Mouse (Mus musculus): ENCODE measurements at regions not wholly inside any gene's neighbourhood (a gene's known extent, or its start where the extent isn't known, plus 50 kb on each side); places are given as distances from the start of the nearest gene placed in this dataset.
A peak's percentile ranks its signal among the peaks of the same experiment; 100 is the strongest.

DNA sequence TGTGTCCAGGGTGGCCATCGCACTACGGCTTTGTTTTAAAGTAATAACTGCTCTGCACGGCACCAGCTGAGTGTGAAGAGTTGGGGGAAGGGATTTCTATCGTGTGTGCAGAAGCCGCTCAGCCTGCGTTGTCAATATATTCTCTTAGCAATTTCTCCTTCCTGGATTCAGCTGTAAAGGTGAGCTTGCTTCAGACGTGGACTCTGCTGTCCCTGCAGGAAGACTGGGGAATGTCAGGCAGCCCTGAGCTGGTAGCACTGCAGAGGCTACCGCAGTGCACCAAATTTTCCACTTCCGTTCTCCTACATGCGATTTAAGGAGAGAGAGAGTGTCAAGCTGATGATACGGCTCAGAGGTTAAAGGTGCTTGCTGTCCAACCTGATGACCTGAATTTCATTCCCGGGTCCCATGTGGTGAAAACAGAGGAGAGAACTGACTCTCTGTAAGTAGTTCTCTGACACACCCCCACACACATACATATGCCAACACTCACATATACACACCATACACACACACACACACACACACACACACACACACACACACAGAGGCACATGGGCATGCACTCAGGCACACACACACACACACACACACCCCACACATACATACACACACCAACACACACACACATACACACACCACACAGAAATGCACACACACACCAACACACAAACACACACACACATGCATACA lies 59.9 kb upstream of the Prelid3b start:
- no peak overlapping the region for H3K4me3 ChIP-seq (ENCODE audit: insufficient read depth, low read depth, low read length)
- H3K27ac ChIP-seq (ENCODE audit: insufficient read depth, low read depth, low read length) = no peak overlapping the region
- H3K4me1 ChIP-seq (ENCODE audit: control insufficient read depth, insufficient read depth, low read length) = no peaks in the 10 kb centered on the region
- peak; percentile 46; the same call in 1 of the 2 replicates for TF ChIP-seq CTCF (IDR thresholded peaks at IDR 0.05; ENCODE audit: insufficient read depth, low read depth, low read length)
- no peak for TF ChIP-seq POLR2A (IDR thresholded peaks at IDR 0.05; ENCODE audit: insufficient read depth, low read depth, low read length)
- WGBS = 56% methylated on average over 12 of the region's 12 CpGs

DNA sequence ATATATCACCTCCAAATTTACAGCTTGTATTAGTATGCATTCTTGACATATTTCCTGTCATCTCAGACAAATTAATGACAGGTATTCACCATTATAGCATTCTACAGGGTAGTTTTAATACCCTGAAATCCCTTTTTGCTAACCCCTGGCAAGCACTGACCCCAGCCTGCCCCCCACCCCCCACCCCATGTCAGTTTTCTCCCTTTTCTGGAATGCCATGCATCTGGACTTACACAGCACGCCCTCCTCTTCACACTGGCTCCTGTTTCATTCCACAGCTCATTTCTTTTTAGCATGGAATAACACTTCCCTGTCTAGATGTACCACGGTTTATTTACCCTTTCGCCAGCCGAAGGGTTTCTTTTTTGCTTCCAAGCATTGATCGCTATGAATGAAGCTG lies 67.8 kb upstream of the Prelid3b start:
- Histone ChIP-seq H3K27ac (ENCODE audit: insufficient read depth, low read depth, low read length) (no peak overlapping the region), H3K4me1 (ENCODE audit: control insufficient read depth, insufficient read depth, low read length) (no peaks in the 10 kb centered on the region), H3K4me3 (ENCODE audit: insufficient read depth, low read depth, low read length) (no peak overlapping the region)
- WGBS = 80% methylated on average over 5 of the region's 5 CpGs
- TF ChIP-seq POLR2A (IDR thresholded peaks at IDR 0.05; ENCODE audit: insufficient read depth, low read depth, low read length) (no peak), CTCF (IDR thresholded peaks at IDR 0.05; ENCODE audit: insufficient read depth, low read depth, low read length) (no peak)

DNA sequence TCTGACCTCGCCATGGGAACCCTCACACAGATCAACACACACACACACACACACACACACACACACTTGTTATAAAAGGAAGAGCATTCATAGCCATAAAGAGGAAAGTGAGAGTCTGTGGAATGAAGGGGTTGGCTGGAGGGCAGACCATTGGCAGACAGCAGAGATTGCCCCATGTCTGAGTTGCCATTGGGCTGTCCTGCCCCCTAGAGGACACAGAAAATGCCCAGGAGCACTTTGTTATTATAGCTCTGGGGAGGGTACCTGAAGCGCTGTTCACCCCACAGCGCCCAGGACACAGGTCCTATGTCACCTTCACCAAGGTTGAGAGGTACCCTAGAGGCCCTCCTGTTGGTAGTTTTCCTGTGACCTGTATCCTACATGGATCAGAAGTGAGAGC lies 74.3 kb upstream of the Prelid3b start:
- H3K27ac ChIP-seq (ENCODE audit: insufficient read depth, low read depth, low read length) = no peak overlapping the region
- WGBS = 81% methylated on average over 3 of the region's 3 CpGs
- no peak overlapping the region for H3K4me3 ChIP-seq (ENCODE audit: insufficient read depth, low read depth, low read length)
- no peak for TF ChIP-seq CTCF (IDR thresholded peaks at IDR 0.05; ENCODE audit: insufficient read depth, low read depth, low read length)
- TF ChIP-seq POLR2A (IDR thresholded peaks at IDR 0.05; ENCODE audit: insufficient read depth, low read depth, low read length) = no peak
- H3K4me1 ChIP-seq (ENCODE audit: control insufficient read depth, insufficient read depth, low read length) = no peaks in the 10 kb centered on the region

DNA sequence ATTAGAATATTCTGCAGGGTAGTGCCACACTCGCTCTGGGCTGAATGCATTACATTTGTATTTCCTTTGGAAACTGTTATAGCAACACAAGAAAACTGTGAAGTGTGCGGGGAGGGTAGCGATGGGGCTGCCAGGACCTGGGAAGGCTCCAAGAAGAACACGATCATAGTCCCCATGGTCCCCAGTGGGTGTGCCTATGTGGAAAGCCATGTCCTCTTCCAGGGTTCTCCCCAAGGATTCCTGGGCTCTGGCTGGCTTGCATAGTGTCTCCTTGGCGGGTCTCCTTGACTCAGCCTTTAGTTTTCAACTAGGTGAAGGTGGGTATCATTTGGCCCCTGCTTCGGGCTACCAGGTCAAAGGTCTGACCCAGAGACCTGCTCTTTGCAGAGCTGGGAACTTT lies 74.8 kb upstream of the Prelid3b start:
- WGBS = 74% methylated on average over 6 of the region's 6 CpGs
- no peak for TF ChIP-seq CTCF (IDR thresholded peaks at IDR 0.05; ENCODE audit: insufficient read depth, low read depth, low read length)
- TF ChIP-seq POLR2A (IDR thresholded peaks at IDR 0.05; ENCODE audit: insufficient read depth, low read depth, low read length) = no peak

DNA sequence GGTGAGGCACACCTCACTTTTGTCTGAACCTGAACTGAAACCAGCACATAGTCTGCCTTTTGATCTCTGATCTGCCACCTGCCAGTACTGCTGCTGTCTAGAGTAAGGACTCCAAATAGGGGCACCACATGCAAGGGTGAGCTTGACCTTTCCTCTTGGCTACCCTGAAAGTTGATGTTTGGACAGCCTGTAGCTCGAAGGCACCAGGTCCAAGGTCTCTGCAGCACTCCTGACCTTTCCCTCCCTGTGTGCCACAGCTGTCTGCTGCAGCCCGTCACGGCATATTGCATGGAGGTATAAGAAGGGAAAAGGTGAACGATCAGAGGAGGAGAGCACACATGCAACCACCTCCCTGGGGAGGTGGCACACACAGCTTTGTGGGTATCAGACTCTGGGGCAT lies 75.9 kb upstream of the Prelid3b start:
- TF ChIP-seq POLR2A (IDR thresholded peaks at IDR 0.05; ENCODE audit: insufficient read depth, low read depth, low read length) (no peak), CTCF (IDR thresholded peaks at IDR 0.05; ENCODE audit: insufficient read depth, low read depth, low read length) (no peak)
- Histone ChIP-seq H3K4me3 (ENCODE audit: insufficient read depth, low read depth, low read length) (no peak overlapping the region), H3K27ac (ENCODE audit: insufficient read depth, low read depth, low read length) (no peak overlapping the region), H3K4me1 (ENCODE audit: control insufficient read depth, insufficient read depth, low read length) (no peaks in the 10 kb centered on the region)
- whole genome bisulfite sequencing = 82% methylated on average over 4 of the region's 4 CpGs

More for the DNA sequence above, 74.8 kb upstream of the Prelid3b start:
- H3K4me1 ChIP-seq (ENCODE audit: control insufficient read depth, insufficient read depth, low read length) = no peaks in the 10 kb centered on the region
- H3K27ac ChIP-seq (ENCODE audit: insufficient read depth, low read depth, low read length) = no peak overlapping the region
- H3K4me3 ChIP-seq (ENCODE audit: insufficient read depth, low read depth, low read length) = no peak overlapping the region

DNA sequence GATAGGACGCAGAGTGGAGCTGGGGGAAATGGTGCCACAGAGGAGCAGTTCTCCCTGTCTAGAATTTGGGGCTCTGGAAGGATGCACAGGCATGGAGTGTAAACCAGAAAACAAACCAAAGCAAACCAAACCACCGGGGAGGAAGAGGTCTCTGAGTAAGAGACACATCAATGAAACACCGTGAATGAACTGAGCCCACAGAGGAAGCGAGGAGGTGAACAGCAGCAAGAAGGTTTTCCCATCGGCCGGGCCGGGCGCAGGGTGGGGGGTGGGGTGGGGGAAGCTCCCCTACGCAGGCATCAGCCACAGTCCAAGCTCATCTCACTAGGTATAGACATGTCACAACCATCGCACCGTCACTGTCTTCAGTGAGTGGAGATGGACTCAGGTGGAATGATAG lies 82.9 kb upstream of the Prelid3b start:
- Histone ChIP-seq H3K4me1 (ENCODE audit: control insufficient read depth, insufficient read depth, low read length) (no peaks in the 10 kb centered on the region; the same call in 1 of the 2 replicates), H3K4me3 (ENCODE audit: insufficient read depth, low read depth, low read length) (no peak overlapping the region), H3K27ac (ENCODE audit: insufficient read depth, low read depth, low read length) (no peak overlapping the region)
- 93% methylated on average over 11 of the region's 11 CpGs for WGBS
- TF ChIP-seq CTCF (IDR thresholded peaks at IDR 0.05; ENCODE audit: insufficient read depth, low read depth, low read length) (no peak), POLR2A (IDR thresholded peaks at IDR 0.05; ENCODE audit: insufficient read depth, low read depth, low read length) (no peak)

DNA sequence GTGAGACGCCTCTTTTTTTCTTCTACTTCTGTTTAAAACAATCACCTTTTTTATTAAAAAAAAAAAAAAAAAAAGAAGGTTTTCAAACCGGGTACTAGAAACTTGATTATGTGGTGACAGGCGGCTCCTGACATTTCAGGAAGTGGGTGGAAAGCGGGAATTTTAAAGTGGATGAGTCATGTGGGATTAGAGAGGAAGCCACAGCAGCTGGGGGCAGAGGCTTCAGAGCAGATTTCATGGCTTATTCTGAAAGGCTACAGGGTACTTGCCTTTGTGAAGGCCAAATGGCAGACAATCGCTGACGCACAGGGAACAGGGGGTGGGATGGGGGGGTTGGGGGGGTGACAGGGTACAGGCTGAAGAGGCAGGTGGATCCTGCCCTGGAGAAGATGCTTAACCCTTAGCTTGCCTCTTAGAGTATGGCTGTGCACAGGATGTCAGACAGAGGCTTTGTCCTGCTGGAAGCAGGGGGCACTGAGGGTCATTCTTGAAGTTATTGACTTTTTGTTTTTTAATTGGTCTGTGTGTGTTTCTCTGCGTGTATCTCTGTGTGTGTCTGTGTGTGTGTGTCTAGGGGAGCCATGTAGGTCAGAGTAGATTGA lies 81.4 kb upstream of the Zfp831 start:
- H3K4me1 ChIP-seq (ENCODE audit: control insufficient read depth, insufficient read depth, low read length) = peaks cover 16% of the 10 kb centered on the region
- no peak overlapping the region for H3K27ac ChIP-seq (ENCODE audit: insufficient read depth, low read depth, low read length)
- 27% methylated on average over 7 of the region's 7 CpGs for WGBS
- TF ChIP-seq POLR2A (IDR thresholded peaks at IDR 0.05; ENCODE audit: insufficient read depth, low read depth, low read length) (no peak), CTCF (IDR thresholded peaks at IDR 0.05; ENCODE audit: insufficient read depth, low read depth, low read length) (no peak)
- no peak overlapping the region for H3K4me3 ChIP-seq (ENCODE audit: insufficient read depth, low read depth, low read length)

DNA sequence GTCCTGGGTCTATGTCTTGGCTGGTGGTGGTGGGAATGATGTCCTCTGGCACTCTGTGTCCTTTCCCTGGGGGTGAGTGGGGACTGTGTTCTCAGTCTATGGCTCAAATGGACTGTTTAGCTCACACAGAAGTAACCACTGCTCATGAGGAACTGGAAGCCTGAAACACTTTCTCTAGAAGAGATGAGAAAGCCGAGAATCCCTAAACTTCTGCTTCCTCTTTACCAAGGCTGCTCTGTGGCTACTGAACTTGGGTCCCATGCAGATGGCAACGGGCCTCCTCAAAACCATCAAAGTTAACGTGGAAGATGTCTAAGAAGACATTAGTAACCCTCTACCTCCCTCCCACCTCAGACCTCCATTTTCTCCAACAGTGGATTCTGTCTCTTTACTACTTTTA lies 79.4 kb upstream of the Zfp831 start:
- H3K4me1 ChIP-seq (ENCODE audit: control insufficient read depth, insufficient read depth, low read length) = peaks cover 16% of the 10 kb centered on the region
- WGBS = 85% methylated on average over 3 of the region's 3 CpGs
- TF ChIP-seq CTCF (IDR thresholded peaks at IDR 0.05; ENCODE audit: insufficient read depth, low read depth, low read length) (no peak), POLR2A (IDR thresholded peaks at IDR 0.05; ENCODE audit: insufficient read depth, low read depth, low read length) (no peak)
- no peak overlapping the region for H3K27ac ChIP-seq (ENCODE audit: insufficient read depth, low read depth, low read length)
- H3K4me3 ChIP-seq (ENCODE audit: insufficient read depth, low read depth, low read length) = no peak overlapping the region

DNA sequence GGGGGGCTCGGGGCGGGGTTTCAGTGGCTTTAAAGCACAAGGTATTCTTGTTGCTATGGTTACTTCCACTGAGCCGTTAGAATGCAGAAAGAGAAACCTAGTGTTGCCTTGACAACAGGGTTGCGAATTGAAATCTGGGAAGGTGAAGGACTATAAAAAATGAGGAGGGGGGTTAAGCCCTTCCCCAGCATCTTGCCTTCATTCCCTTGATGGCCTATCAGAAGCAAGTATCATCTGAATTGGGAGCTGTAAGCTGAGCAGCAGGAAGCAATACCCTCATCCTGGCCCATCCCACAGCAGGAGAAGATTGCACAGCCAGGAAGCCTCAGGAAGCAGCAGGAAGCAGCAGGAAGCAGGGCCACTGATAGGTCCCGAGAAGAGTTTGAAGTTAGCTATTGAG lies 78.5 kb upstream of the Zfp831 start:
- H3K4me3 ChIP-seq (ENCODE audit: insufficient read depth, low read depth, low read length) = no peak overlapping the region
- H3K27ac ChIP-seq (ENCODE audit: insufficient read depth, low read depth, low read length) = peak overlapping the region; percentile 6; the same call in 1 of the 2 replicates
- H3K4me1 ChIP-seq (ENCODE audit: control insufficient read depth, insufficient read depth, low read length) = peaks cover 16% of the 10 kb centered on the region
- WGBS = 19% methylated on average over 5 of the region's 5 CpGs
- TF ChIP-seq POLR2A (IDR thresholded peaks at IDR 0.05; ENCODE audit: insufficient read depth, low read depth, low read length) = no peak
